Mouse (Mus musculus): ENCODE measurements around the gene Cox5a. TPM values are rescaled to one million over a fixed set of nuclear protein-coding genes. Genes with fewer than 3 reads are reported as not detected.

Cox5a gene
- polyA plus RNA-seq, 1 experiment from 2014 or later: 454 TPM

- Histone ChIP-seq H3K4me3 (replicated peaks) (no peak overlapping the region), H3K36me3 (peaks cover 15% of the 10 kb centered on the region), H3K9ac (no peak overlapping the region), H3K9me3 (replicated peaks) (no peaks in the 10 kb centered on the region), H3K4me1 (peaks cover 18% of the 10 kb centered on the region), H3K4me2 (replicated peaks) (no peak overlapping the region), H3K27ac (replicated peaks) (no peak overlapping the region), H3K27me3 (no peaks in the 10 kb centered on the region)
- no peak for ATAC-seq (ENCODE audit: insufficient number of reproducible peaks, low FRiP score, low TSS enrichment, low read depth)
Observed at GRCm38 (mm10) chr9:57526435-57526834, 5.4 kb downstream of the Cox5a start.

- no peak overlapping the region for H3K9ac ChIP-seq
- WGBS: 69% methylated on average over 1 of the region's 1 CpGs
- H3K4me2 ChIP-seq (replicated peaks): no peak overlapping the region
- no peak for ATAC-seq (ENCODE audit: insufficient number of reproducible peaks, low FRiP score, low TSS enrichment, low read depth)
- H3K27ac ChIP-seq (replicated peaks): no peak overlapping the region
- H3K9me3 ChIP-seq (replicated peaks): no peaks in the 10 kb centered on the region
- H3K36me3 ChIP-seq: peaks cover 36% of the 10 kb centered on the region
- H3K4me1 ChIP-seq: peaks cover 6% of the 10 kb centered on the region
- no peak overlapping the region for H3K4me3 ChIP-seq (replicated peaks)
- no peaks in the 10 kb centered on the region for H3K27me3 ChIP-seq
Observed at GRCm38 (mm10) chr9:57531946-57532345, 10.9 kb downstream of the Cox5a start.

- H3K9me3 ChIP-seq (replicated peaks): no peaks in the 10 kb centered on the region
- H3K27me3 ChIP-seq: no peaks in the 10 kb centered on the region
- peaks cover 23% of the 10 kb centered on the region for H3K4me1 ChIP-seq
- WGBS: 95% methylated on average over 5 of the region's 5 CpGs
- no peak for ATAC-seq (ENCODE audit: insufficient number of reproducible peaks, low FRiP score, low TSS enrichment, low read depth)
- no peak overlapping the region for H3K4me3 ChIP-seq (replicated peaks)
- no peak overlapping the region for H3K9ac ChIP-seq
- H3K4me2 ChIP-seq (replicated peaks): peak overlapping the region; percentile 66
- no peak overlapping the region; the same call in 1 of the 2 replicates for H3K27ac ChIP-seq (replicated peaks)
- H3K36me3 ChIP-seq: peaks cover 43% of the 10 kb centered on the region
Observed at GRCm38 (mm10) chr9:57536362-57536761, 15.3 kb downstream of the Cox5a start.

GRCm38 (mm10) chr9:57537044-57537727 lies 16.1 kb downstream of the Cox5a start, which contains the start of gene Fam219b:
TSS of gene Fam219b (plus strand) at chr9:57537528.
- peaks cover 44% of the 10 kb centered on the region for H3K36me3 ChIP-seq
- no peaks in the 10 kb centered on the region for H3K9me3 ChIP-seq (replicated peaks)
- ATAC-seq (ENCODE audit: insufficient number of reproducible peaks, low FRiP score, low TSS enrichment, low read depth): peak; percentile 88
- no peaks in the 10 kb centered on the region for H3K27me3 ChIP-seq
- H3K9ac ChIP-seq: peak within 1 kb of the TSS; percentile 78
- peaks cover 23% of the 10 kb centered on the region for H3K4me1 ChIP-seq
- WGBS: 2% methylated on average over 45 of the region's 45 CpGs
- peak within 1 kb of the TSS; percentile 66 for H3K4me2 ChIP-seq (replicated peaks)
- H3K27ac ChIP-seq (replicated peaks): peak within 1 kb of the TSS; percentile 84
- H3K4me3 ChIP-seq (replicated peaks): peak within 1 kb of the TSS; percentile 87

GRCm38 (mm10) chr9:57537728-57538181 lies 16.7 kb downstream of the Cox5a start:
- Histone ChIP-seq H3K36me3 (peaks cover 46% of the 10 kb centered on the region), H3K4me2 (replicated peaks) (peak overlapping the region; percentile 66), H3K27me3 (no peaks in the 10 kb centered on the region), H3K9me3 (replicated peaks) (no peaks in the 10 kb centered on the region), H3K4me1 (peaks cover 23% of the 10 kb centered on the region), H3K27ac (replicated peaks) (peak overlapping the region; percentile 84), H3K9ac (peak overlapping the region; percentile 78), H3K4me3 (replicated peaks) (peak overlapping the region; percentile 87)
- under 1% methylated on average over 24 of the region's 24 CpGs for WGBS
- peak; percentile 55 for ATAC-seq (ENCODE audit: insufficient number of reproducible peaks, low FRiP score, low TSS enrichment, low read depth)

GRCm38 (mm10) chr9:57539550-57539949 lies 18.5 kb downstream of the Cox5a start:
- ATAC-seq (ENCODE audit: insufficient number of reproducible peaks, low FRiP score, low TSS enrichment, low read depth): no peak
- Histone ChIP-seq H3K27ac (replicated peaks) (no peak overlapping the region), H3K4me3 (replicated peaks) (no peak overlapping the region), H3K4me2 (replicated peaks) (no peak overlapping the region), H3K36me3 (peaks cover 52% of the 10 kb centered on the region), H3K27me3 (no peaks in the 10 kb centered on the region), H3K9ac (no peak overlapping the region), H3K4me1 (peaks cover 23% of the 10 kb centered on the region), H3K9me3 (replicated peaks) (no peaks in the 10 kb centered on the region)
- 89% methylated on average over 2 of the region's 2 CpGs for WGBS

GRCm38 (mm10) chr9:57541312-57541711 lies 20.2 kb downstream of the Cox5a start:
- no peak overlapping the region for H3K4me2 ChIP-seq (replicated peaks)
- H3K4me1 ChIP-seq: peaks cover 23% of the 10 kb centered on the region
- H3K9me3 ChIP-seq (replicated peaks): no peaks in the 10 kb centered on the region
- 0% methylated on average over 1 of the region's 1 CpGs for WGBS
- peaks cover 69% of the 10 kb centered on the region for H3K36me3 ChIP-seq
- no peak for ATAC-seq (ENCODE audit: insufficient number of reproducible peaks, low FRiP score, low TSS enrichment, low read depth)
- no peak overlapping the region for H3K9ac ChIP-seq
- H3K27me3 ChIP-seq: no peaks in the 10 kb centered on the region
- H3K4me3 ChIP-seq (replicated peaks): no peak overlapping the region
- H3K27ac ChIP-seq (replicated peaks): no peak overlapping the region

- Histone ChIP-seq H3K9me3 (replicated peaks) (no peaks in the 10 kb centered on the region), H3K27ac (replicated peaks) (no peak overlapping the region), H3K4me2 (replicated peaks) (no peak overlapping the region), H3K4me3 (replicated peaks) (no peak overlapping the region), H3K9ac (no peak overlapping the region), H3K27me3 (no peaks in the 10 kb centered on the region), H3K36me3 (peaks cover 86% of the 10 kb centered on the region), H3K4me1 (peaks cover 8% of the 10 kb centered on the region; the same call in 1 of the 2 replicates)
- WGBS: 78% methylated on average over 3 of the region's 3 CpGs
- no peak for ATAC-seq (ENCODE audit: insufficient number of reproducible peaks, low FRiP score, low TSS enrichment, low read depth)
Observed at GRCm38 (mm10) chr9:57543951-57544350, 22.9 kb downstream of the Cox5a start.

- Histone ChIP-seq H3K36me3 (peaks cover 68% of the 10 kb centered on the region), H3K27me3 (no peaks in the 10 kb centered on the region), H3K4me2 (replicated peaks) (no peak overlapping the region), H3K9ac (no peak overlapping the region), H3K9me3 (replicated peaks) (no peaks in the 10 kb centered on the region), H3K27ac (replicated peaks) (no peak overlapping the region), H3K4me1 (peaks cover 7% of the 10 kb centered on the region), H3K4me3 (replicated peaks) (no peak overlapping the region)
- 81% methylated on average over 5 of the region's 5 CpGs for WGBS
- ATAC-seq (ENCODE audit: insufficient number of reproducible peaks, low FRiP score, low TSS enrichment, low read depth): no peak
Observed at GRCm38 (mm10) chr9:57547287-57547686, 26.2 kb downstream of the Cox5a start.

- H3K4me3 ChIP-seq (replicated peaks): no peak overlapping the region
- ATAC-seq (ENCODE audit: insufficient number of reproducible peaks, low FRiP score, low TSS enrichment, low read depth): no peak
- H3K27me3 ChIP-seq: no peaks in the 10 kb centered on the region
- no peak overlapping the region for H3K9ac ChIP-seq
- WGBS: 86% methylated on average over 11 of the region's 11 CpGs
- H3K9me3 ChIP-seq (replicated peaks): no peaks in the 10 kb centered on the region
- peaks cover 62% of the 10 kb centered on the region for H3K36me3 ChIP-seq
- peaks cover 7% of the 10 kb centered on the region for H3K4me1 ChIP-seq
- no peak overlapping the region for H3K4me2 ChIP-seq (replicated peaks)
- no peak overlapping the region for H3K27ac ChIP-seq (replicated peaks)
Observed at GRCm38 (mm10) chr9:57547869-57548268, 26.8 kb downstream of the Cox5a start.

- Histone ChIP-seq H3K9ac (no peak overlapping the region), H3K4me1 (peaks cover 7% of the 10 kb centered on the region), H3K4me3 (replicated peaks) (no peak overlapping the region), H3K27ac (replicated peaks) (no peak overlapping the region), H3K4me2 (replicated peaks) (no peak overlapping the region), H3K27me3 (no peaks in the 10 kb centered on the region), H3K9me3 (replicated peaks) (no peaks in the 10 kb centered on the region), H3K36me3 (peaks cover 49% of the 10 kb centered on the region)
- WGBS: 94% methylated on average over 4 of the region's 4 CpGs
- no peak for ATAC-seq (ENCODE audit: insufficient number of reproducible peaks, low FRiP score, low TSS enrichment, low read depth)
Observed at GRCm38 (mm10) chr9:57549186-57549585, 28.1 kb downstream of the Cox5a start.

Measured in embryonic facial prominence, embryonic 15.5 days (tissue).